Mouse (Mus musculus) limb, embryonic 10.5 days (tissue): ENCODE measurements around the gene Cacna1c. TPM values are rescaled to one million over a fixed set of nuclear protein-coding genes. Genes with fewer than 3 reads are reported as not detected.

ENCODE experiments used
- DNase-seq: peaks from one replicate; pipeline ENCODE4 v3.0.0-alpha.2; 2017; ENCODE audit warnings: low spot score
- H3K27ac ChIP-seq: fragments of 300-500 bp; sonication (generic); 2 replicates; pipeline ENCODE4 v1.5.1; 2016; ENCODE audit warnings: mild to moderate bottlenecking
- H3K27me3 ChIP-seq: fragments of 300-500 bp; sonication (generic); 2 replicates; pipeline ENCODE4 v1.6.1; 2016; ENCODE audit warnings: low read depth, mild to moderate bottlenecking; ENCODE audit not compliant: poor library complexity, severe bottlenecking
- H3K36me3 ChIP-seq: fragments of 300-500 bp; sonication (generic); 2 replicates; pipeline ENCODE4 v1.6.1; 2016; ENCODE audit warnings: mild to moderate bottlenecking, moderate library complexity
- H3K4me1 ChIP-seq: fragments of 300-500 bp; sonication (generic); 2 replicates; pipeline ENCODE4 v1.6.1; 2016
- H3K4me3 ChIP-seq: fragments of 300-500 bp; sonication (generic); 2 replicates; pipeline ENCODE4 v1.5.1; 2016; ENCODE audit warnings: mild to moderate bottlenecking, moderate library complexity
- H3K9me3 ChIP-seq: fragments of 300-500 bp; sonication (generic); replicated peaks from 2 replicates; pipeline ENCODE4 v1.6.1; 2016; ENCODE audit warnings: mild to moderate bottlenecking
- WGBS: fragments of 180-500 bp; shearing (Covaris S2); methylation state at CpG from one replicate; pipeline ENCODE4 v1.1.7; 2016; 5-methylcytosine and 5-hydroxymethylcytosine counted together
- polyA plus RNA-seq: library from polyadenylated mRNA; unstranded; fragments of >200 nt; fragmentation: Nextera tagmentation; extraction: Ambion mirVana; gene quantifications from 2 replicates; pipeline ENCODE4 v1.2.1, GENCODE M21; 2016

Gene Cacna1c
- polyA plus RNA-seq, 1 experiment from 2014 or later, result 10.2 TPM

- 66% methylated on average over 8 of the region's 8 CpGs for WGBS
- DNase-seq, result no peak
- no peaks in the 10 kb centered on the region for H3K27me3 ChIP-seq
- H3K9me3 ChIP-seq, result no peaks in the 10 kb centered on the region
- H3K4me3 ChIP-seq, result no peak overlapping the region
- H3K36me3 ChIP-seq, result no peaks in the 10 kb centered on the region
- H3K4me1 ChIP-seq, result peaks cover 53% of the 10 kb centered on the region
- no peak overlapping the region for H3K27ac ChIP-seq
Measured at GRCm38 (mm10) chr6:119021226-119021625, 175.0 kb downstream of the Cacna1c start.

- 90% methylated on average over 6 of the region's 6 CpGs for WGBS
- peak overlapping the region; percentile 61; the same call in 1 of the 2 replicates for H3K27ac ChIP-seq
- DNase-seq, result no peak
Measured at GRCm38 (mm10) chr6:119018956-119019355, 177.3 kb downstream of the Cacna1c start.

DNA sequence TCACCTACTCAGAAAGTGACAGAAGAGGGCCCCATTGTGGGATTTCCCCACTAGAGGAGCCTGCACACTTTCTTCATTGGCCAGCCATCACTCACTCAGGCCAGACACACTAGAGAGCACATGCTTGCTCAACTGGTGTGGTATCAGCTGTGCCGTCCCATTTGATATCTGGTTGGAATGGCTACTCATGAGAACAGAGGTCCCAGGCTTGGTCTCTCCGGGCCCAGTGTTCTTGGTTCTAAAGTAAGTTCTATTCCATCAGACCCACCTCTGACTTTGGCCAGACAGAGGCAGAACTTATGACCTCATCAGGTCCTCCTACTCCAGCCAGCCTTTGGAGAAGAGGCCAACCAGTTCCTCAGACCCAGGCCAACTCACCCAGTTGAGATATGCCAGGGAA lies 178.0 kb downstream of the Cacna1c start:
- Histone ChIP-seq H3K4me1 (peaks cover 68% of the 10 kb centered on the region), H3K27ac (peak overlapping the region; percentile 61), H3K4me3 (no peak overlapping the region), H3K36me3 (no peaks in the 10 kb centered on the region), H3K27me3 (no peaks in the 10 kb centered on the region), H3K9me3 (no peaks in the 10 kb centered on the region)
- DNase-seq, result no peak
- 91% methylated on average over 2 of the region's 2 CpGs for WGBS

More at GRCm38 (mm10) chr6:119018956-119019355, 177.3 kb downstream of the Cacna1c start:
- H3K4me1 ChIP-seq, result peaks cover 67% of the 10 kb centered on the region
- H3K36me3 ChIP-seq, result no peaks in the 10 kb centered on the region
- no peaks in the 10 kb centered on the region for H3K9me3 ChIP-seq
- no peak overlapping the region for H3K4me3 ChIP-seq
- no peaks in the 10 kb centered on the region for H3K27me3 ChIP-seq

DNA sequence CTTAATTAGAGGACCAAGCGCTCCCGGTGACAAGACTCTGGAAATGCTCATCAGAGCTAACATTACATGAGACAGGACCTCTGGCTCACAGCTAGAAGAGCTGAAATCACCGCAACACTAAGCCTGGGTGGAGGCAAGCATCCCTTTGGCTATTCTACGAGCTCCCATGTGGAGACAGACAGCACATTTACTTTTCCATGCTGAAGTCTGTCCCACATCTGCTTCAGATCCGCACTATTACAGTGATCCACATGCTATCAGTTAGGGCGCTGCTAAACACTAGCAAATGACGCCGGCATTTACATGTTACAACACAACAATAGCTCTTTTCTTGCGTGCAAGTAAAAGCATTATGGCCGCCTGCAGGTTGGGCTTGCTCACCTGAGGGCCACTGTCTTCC lies 178.7 kb downstream of the Cacna1c start:
- H3K4me1 ChIP-seq, result peaks cover 70% of the 10 kb centered on the region
- H3K4me3 ChIP-seq, result no peak overlapping the region
- WGBS, result 60% methylated on average over 10 of the region's 10 CpGs
- H3K27me3 ChIP-seq, result no peaks in the 10 kb centered on the region
- H3K27ac ChIP-seq, result no peak overlapping the region
- no peak for DNase-seq
- no peaks in the 10 kb centered on the region for H3K36me3 ChIP-seq
- no peaks in the 10 kb centered on the region for H3K9me3 ChIP-seq

DNA sequence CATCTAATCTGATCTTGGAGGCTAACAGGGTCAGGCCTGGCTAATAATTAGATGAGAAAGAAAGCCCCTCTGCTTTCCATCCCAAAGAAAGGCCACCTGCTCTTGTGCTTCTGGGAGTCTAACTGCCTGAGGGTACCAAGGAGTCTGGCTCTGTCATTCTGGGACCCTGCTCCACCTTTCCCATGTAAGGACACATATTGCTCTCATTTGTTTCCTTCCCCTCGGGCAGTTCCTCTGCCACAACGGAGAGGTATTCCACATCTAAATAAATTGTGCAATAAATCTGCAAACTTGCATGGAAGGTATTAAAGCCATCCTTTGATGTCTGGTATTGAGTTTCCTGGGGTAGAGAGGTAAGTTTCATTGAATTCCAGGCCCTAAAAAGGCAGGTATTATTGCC lies 180.9 kb downstream of the Cacna1c start:
- Histone ChIP-seq H3K36me3 (no peaks in the 10 kb centered on the region; the same call in 1 of the 2 replicates), H3K27me3 (no peaks in the 10 kb centered on the region), H3K4me1 (peaks cover 59% of the 10 kb centered on the region), H3K9me3 (no peaks in the 10 kb centered on the region), H3K4me3 (no peak overlapping the region), H3K27ac (peak overlapping the region; percentile 72; the same call in 1 of the 2 replicates)
- peak; percentile 49 for DNase-seq
- WGBS, result 9% methylated on average over 2 of the region's 2 CpGs

DNA sequence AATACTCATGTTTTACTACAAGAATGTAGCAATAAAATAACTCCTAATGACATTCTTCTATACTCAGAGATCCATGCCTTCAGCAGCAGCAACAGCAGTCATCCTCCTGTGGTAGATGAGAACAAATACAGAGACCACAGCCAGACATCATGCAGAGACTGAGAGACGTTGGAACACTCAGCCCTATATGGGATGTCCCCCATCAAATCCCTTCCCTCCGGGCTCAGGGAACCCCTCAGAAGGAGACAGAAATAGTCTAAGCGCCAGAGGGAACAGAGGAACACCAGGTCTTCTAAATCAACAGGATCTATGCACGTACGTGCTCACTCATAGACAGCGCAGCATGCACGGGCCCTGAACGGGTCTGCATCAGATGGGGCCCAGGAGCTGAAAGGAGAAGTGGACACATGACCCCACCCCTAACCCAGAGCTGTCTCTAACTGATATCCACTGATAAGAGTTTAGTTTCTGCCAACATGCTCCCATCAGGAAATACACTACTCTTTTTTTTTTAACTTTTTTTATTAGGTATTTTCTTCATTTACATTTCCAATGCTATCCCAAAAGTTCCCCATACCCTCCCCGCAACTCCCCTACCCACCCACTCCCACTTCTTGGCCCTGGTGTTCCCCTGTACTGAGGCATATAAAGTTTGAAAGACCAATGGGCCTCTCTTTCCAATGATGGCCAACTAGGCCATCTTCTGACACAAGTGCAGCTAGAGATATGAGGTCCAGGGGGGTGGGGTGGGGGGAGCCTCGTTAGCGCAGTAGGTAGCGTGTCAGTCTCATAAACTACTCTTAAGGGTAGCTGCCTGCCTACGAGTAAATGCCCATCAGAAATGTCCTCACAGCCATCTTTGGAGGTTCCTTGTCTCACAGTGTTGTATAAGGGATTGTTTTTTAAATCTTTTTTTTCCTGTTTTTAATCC lies 182.8 kb downstream of the Cacna1c start:
- peak overlapping the region; percentile 30; the same call in 1 of the 2 replicates for H3K27ac ChIP-seq
- no peak overlapping the region for H3K4me3 ChIP-seq
- DNase-seq, result no peak
- WGBS, result 84% methylated on average over 13 of the region's 13 CpGs
- no peaks in the 10 kb centered on the region for H3K9me3 ChIP-seq
- peaks cover 61% of the 10 kb centered on the region for H3K4me1 ChIP-seq
- no peaks in the 10 kb centered on the region for H3K27me3 ChIP-seq
- no peaks in the 10 kb centered on the region; the same call in 1 of the 2 replicates for H3K36me3 ChIP-seq

GRCm38 (mm10) chr6:119010875-119011274 lies 185.3 kb downstream of the Cacna1c start:
- DNase-seq, result no peak
- no peak overlapping the region for H3K27ac ChIP-seq
- H3K9me3 ChIP-seq, result no peaks in the 10 kb centered on the region
- peaks cover 40% of the 10 kb centered on the region for H3K4me1 ChIP-seq
- no peaks in the 10 kb centered on the region; the same call in 1 of the 2 replicates for H3K36me3 ChIP-seq
- H3K27me3 ChIP-seq, result no peaks in the 10 kb centered on the region
- 22% methylated on average over 3 of the region's 3 CpGs for WGBS
- no peak overlapping the region for H3K4me3 ChIP-seq

GRCm38 (mm10) chr6:119009526-119009925 lies 186.7 kb downstream of the Cacna1c start:
- Histone ChIP-seq H3K27ac (peak overlapping the region; percentile 66), H3K27me3 (no peaks in the 10 kb centered on the region), H3K36me3 (no peaks in the 10 kb centered on the region; the same call in 1 of the 2 replicates), H3K4me3 (no peak overlapping the region), H3K9me3 (no peaks in the 10 kb centered on the region), H3K4me1 (peaks cover 35% of the 10 kb centered on the region)
- no peak for DNase-seq
- 89% methylated on average over 7 of the region's 7 CpGs for WGBS

GRCm38 (mm10) chr6:119008638-119009166 lies 187.5 kb downstream of the Cacna1c start:
- no peaks in the 10 kb centered on the region for H3K27me3 ChIP-seq
- H3K4me1 ChIP-seq, result peaks cover 35% of the 10 kb centered on the region
- H3K36me3 ChIP-seq, result no peaks in the 10 kb centered on the region; the same call in 1 of the 2 replicates
- no peak for DNase-seq
- no peaks in the 10 kb centered on the region for H3K9me3 ChIP-seq
- H3K27ac ChIP-seq, result no peak overlapping the region
- H3K4me3 ChIP-seq, result no peak overlapping the region
- 86% methylated on average over 7 of the region's 7 CpGs for WGBS

- no peak for DNase-seq
- H3K9me3 ChIP-seq, result no peaks in the 10 kb centered on the region
- H3K4me1 ChIP-seq, result peaks cover 45% of the 10 kb centered on the region
- H3K27me3 ChIP-seq, result no peaks in the 10 kb centered on the region
- no peak overlapping the region for H3K4me3 ChIP-seq
- no peak overlapping the region for H3K27ac ChIP-seq
- no peaks in the 10 kb centered on the region for H3K36me3 ChIP-seq
- WGBS, result 95% methylated on average over 5 of the region's 5 CpGs
Measured at GRCm38 (mm10) chr6:119004596-119004995, 191.6 kb downstream of the Cacna1c start.

GRCm38 (mm10) chr6:119001442-119001841 lies 194.8 kb downstream of the Cacna1c start:
- H3K9me3 ChIP-seq, result no peaks in the 10 kb centered on the region
- H3K27ac ChIP-seq, result peak overlapping the region; percentile 22
- peaks cover 38% of the 10 kb centered on the region for H3K4me1 ChIP-seq
- no peak for DNase-seq
- no peaks in the 10 kb centered on the region for H3K27me3 ChIP-seq
- no peak overlapping the region for H3K4me3 ChIP-seq
- 26% methylated on average over 2 of the region's 2 CpGs for WGBS
- no peaks in the 10 kb centered on the region for H3K36me3 ChIP-seq

DNA sequence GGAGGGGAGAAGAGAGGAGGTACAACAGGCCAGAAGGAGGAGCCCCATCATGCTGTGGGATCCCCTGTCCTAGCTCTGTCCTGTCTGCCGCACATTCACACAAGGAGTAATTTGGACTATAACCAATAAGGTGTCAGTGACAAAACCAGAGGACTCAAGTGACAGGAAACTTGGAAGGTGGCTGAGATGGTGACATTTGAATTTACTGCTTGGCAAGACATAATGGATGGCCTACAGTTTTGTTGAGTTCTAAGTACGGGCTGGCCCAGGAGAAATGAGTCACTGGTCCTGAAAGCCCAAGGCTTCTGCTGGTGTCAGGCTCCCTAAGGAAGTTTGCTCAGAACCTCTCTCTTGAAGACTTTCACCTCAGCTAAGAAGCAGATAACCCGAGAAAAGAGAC lies 196.0 kb downstream of the Cacna1c start:
- no peaks in the 10 kb centered on the region for H3K9me3 ChIP-seq
- DNase-seq, result no peak
- 0 out of 2 replicates have a peak overlapping the region, but pooled peaks have one; percentile 22 for H3K27ac ChIP-seq
- no peak overlapping the region for H3K4me3 ChIP-seq
- H3K4me1 ChIP-seq, result peaks cover 33% of the 10 kb centered on the region
- no peaks in the 10 kb centered on the region for H3K27me3 ChIP-seq
- 34% methylated on average over 3 of the region's 3 CpGs for WGBS
- no peaks in the 10 kb centered on the region for H3K36me3 ChIP-seq

DNA sequence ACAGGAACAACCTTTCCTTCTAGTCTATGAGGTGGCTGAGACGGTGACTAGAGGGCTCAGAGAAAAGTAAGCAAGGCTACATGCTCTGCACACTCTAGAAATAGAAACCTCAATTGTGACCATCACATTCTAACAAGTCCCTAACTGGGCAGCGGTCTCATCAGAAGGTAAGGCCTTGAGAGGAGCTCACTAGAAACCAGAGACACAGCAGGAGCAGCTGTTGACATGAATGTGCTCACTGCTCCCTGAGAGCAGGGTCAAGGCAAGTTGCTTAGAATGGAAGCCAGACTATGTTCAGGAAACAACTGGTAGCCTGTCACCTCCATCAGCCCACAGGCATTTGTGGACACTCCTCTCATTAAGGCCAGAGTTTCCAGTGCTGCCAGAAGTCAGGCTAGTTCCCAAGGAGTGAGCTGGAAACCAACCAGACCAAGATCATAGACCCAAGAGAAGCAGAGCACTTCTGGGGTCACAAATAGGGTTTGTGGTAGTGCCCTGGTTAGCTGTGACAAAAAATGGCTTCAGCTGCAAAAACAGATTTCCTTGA lies 196.8 kb downstream of the Cacna1c start:
- no peak for DNase-seq

More for the DNA sequence above, 196.8 kb downstream of the Cacna1c start:
- Histone ChIP-seq H3K36me3 (no peaks in the 10 kb centered on the region), H3K4me3 (no peak overlapping the region), H3K27me3 (no peaks in the 10 kb centered on the region), H3K4me1 (peaks cover 33% of the 10 kb centered on the region), H3K9me3 (no peaks in the 10 kb centered on the region), H3K27ac (no peak overlapping the region)
- 84% methylated on average over 2 of the region's 2 CpGs for WGBS
